11 mouse cellular contexts compared by ENCODE assay signal in genomic region chr2:107519326-107519725, GRCm38 (mm10).
DNase-seq lines count a peak whose midpoint lies in the region; ATAC-seq and TF ChIP-seq lines count a peak whose summit lies in the region.
"Had no signal": no experiment of that assay in that cellular context is flagged by ENCODE, and none has a peak within 500 bp of the region (broad histone marks: within the 10 kb centered on the region; RNA-seq: fewer than 3 reads in every experiment).

No protein-coding gene starts in this region.

- H3K27ac ChIP-seq in lung, postnatal 0 days (ENCODE audit: low read length), result no peak overlapping the region
- peak overlapping the region; percentile 48; the same call in 1 of the 2 replicates for H3K27ac ChIP-seq in heart, embryonic 13.5 days (replicated peaks)
- no peak overlapping the region for H3K27ac ChIP-seq in stomach, embryonic 16.5 days (ENCODE audit: low read length)
- H3K27ac ChIP-seq in neural tube, embryonic 15.5 days (replicated peaks), result no peak overlapping the region
- H3K27ac ChIP-seq in forebrain, embryonic 12.5 days, result no peak overlapping the region
- H3K27ac ChIP-seq: embryonic facial prominence, embryonic 12.5 days; limb, embryonic 13.5 days; midbrain, embryonic 15.5 days had no signal

- TF ChIP-seq CTCF in lung, postnatal 0 days (IDR thresholded peaks at IDR 0.05), result no peak
- TF ChIP-seq CTCF in lung, adult 2 months (IDR thresholded peaks at IDR 0.05; ENCODE audit: insufficient read depth, low read length), result no peak

- no peak overlapping the region for H3K9ac ChIP-seq in lung, postnatal 0 days (replicated peaks; ENCODE audit: low read depth)
- no peak overlapping the region for H3K9ac ChIP-seq in heart, embryonic 13.5 days
- H3K9ac ChIP-seq in stomach, embryonic 16.5 days (ENCODE audit: low read length), result no peak overlapping the region
- no peak overlapping the region for H3K9ac ChIP-seq in neural tube, embryonic 15.5 days (replicated peaks)
- H3K9ac ChIP-seq in forebrain, embryonic 12.5 days, result no peak overlapping the region
- H3K9ac ChIP-seq: embryonic facial prominence, embryonic 12.5 days; limb, embryonic 13.5 days; midbrain, embryonic 15.5 days had no signal

- no peak overlapping the region for H3K4me2 ChIP-seq in lung, postnatal 0 days (replicated peaks; ENCODE audit: low read depth, low read length)
- H3K4me2 ChIP-seq in heart, embryonic 13.5 days, result no peak overlapping the region
- no peak overlapping the region for H3K4me2 ChIP-seq in stomach, embryonic 16.5 days (ENCODE audit: low read depth, low read length)
- no peak overlapping the region for H3K4me2 ChIP-seq in neural tube, embryonic 15.5 days
- H3K4me2 ChIP-seq in forebrain, embryonic 12.5 days, result no peak overlapping the region
- H3K4me2 ChIP-seq: embryonic facial prominence, embryonic 12.5 days; limb, embryonic 13.5 days; midbrain, embryonic 15.5 days had no signal

- no peaks in the 10 kb centered on the region for H3K9me3 ChIP-seq in lung, postnatal 0 days (ENCODE audit: low read length)
- H3K9me3 ChIP-seq in heart, embryonic 13.5 days, result peaks cover 8% of the 10 kb centered on the region; the same call in 1 of the 2 replicates
- H3K9me3 ChIP-seq in stomach, embryonic 16.5 days (replicated peaks; ENCODE audit: control insufficient read depth, low read length), result no peaks in the 10 kb centered on the region
- no peaks in the 10 kb centered on the region for H3K9me3 ChIP-seq in neural tube, embryonic 15.5 days (replicated peaks)
- H3K9me3 ChIP-seq in forebrain, embryonic 12.5 days, result 0 out of 2 replicates have a peak, but pooled peaks cover 3% of the 10 kb centered on the region
- H3K9me3 ChIP-seq: embryonic facial prominence, embryonic 12.5 days; limb, embryonic 13.5 days; midbrain, embryonic 15.5 days had no signal

- WGBS in lung, postnatal 0 days, result 53% methylated on average over 3 of the region's 3 CpGs
- WGBS in lung, adult 2 months, result 48% methylated on average over 3 of the region's 3 CpGs
- 15% methylated on average over 3 of the region's 3 CpGs for WGBS in heart, embryonic 13.5 days
- 50% methylated on average over 3 of the region's 3 CpGs for WGBS in stomach, embryonic 16.5 days
- WGBS in neural tube, embryonic 15.5 days, result 70% methylated on average over 3 of the region's 3 CpGs
- WGBS in forebrain, embryonic 12.5 days, result 91% methylated on average over 3 of the region's 3 CpGs

- peak; percentile 23; the same call in 1 of the 2 replicates for ATAC-seq in lung, postnatal 0 days
- ATAC-seq in heart, embryonic 13.5 days (ENCODE audit: extremely low read depth, insufficient number of reproducible peaks, low FRiP score, low TSS enrichment), result no peak
- 0 out of 2 replicates have a peak, but pooled peaks have one; percentile 25 for ATAC-seq in stomach, embryonic 16.5 days (ENCODE audit: insufficient read depth, low FRiP score)
- ATAC-seq in neural tube, embryonic 15.5 days (ENCODE audit: low FRiP score), result no peak
- no peak for ATAC-seq in forebrain, embryonic 12.5 days (ENCODE audit: low FRiP score)
- ATAC-seq: midbrain, embryonic 15.5 days had no signal

- no peak for TF ChIP-seq POLR2A in lung, adult 2 months (IDR thresholded peaks at IDR 0.05; ENCODE audit: borderline replicate concordance, extremely low read depth, low read depth, low read length)

- H3K4me1 ChIP-seq in lung, postnatal 0 days (ENCODE audit: insufficient read depth, low read depth, low read length), result no peaks in the 10 kb centered on the region
- no peaks in the 10 kb centered on the region for H3K4me1 ChIP-seq in lung, adult 2 months (ENCODE audit: control insufficient read depth, insufficient read depth, low read length)
- peaks cover 18% of the 10 kb centered on the region for H3K4me1 ChIP-seq in heart, embryonic 13.5 days
- no peaks in the 10 kb centered on the region for H3K4me1 ChIP-seq in stomach, embryonic 16.5 days (ENCODE audit: control insufficient read depth, insufficient read depth, low read length)
- H3K4me1 ChIP-seq in neural tube, embryonic 15.5 days, result no peaks in the 10 kb centered on the region
- no peaks in the 10 kb centered on the region for H3K4me1 ChIP-seq in forebrain, embryonic 12.5 days
- H3K4me1 ChIP-seq: embryonic facial prominence, embryonic 12.5 days; limb, embryonic 13.5 days had no signal

- H3K36me3 ChIP-seq in lung, postnatal 0 days (ENCODE audit: insufficient read depth, low read length), result no peaks in the 10 kb centered on the region
- H3K36me3 ChIP-seq in heart, embryonic 13.5 days, result no peaks in the 10 kb centered on the region
- H3K36me3 ChIP-seq in stomach, embryonic 16.5 days (ENCODE audit: control insufficient read depth, insufficient read depth, low read length), result no peaks in the 10 kb centered on the region
- no peaks in the 10 kb centered on the region for H3K36me3 ChIP-seq in neural tube, embryonic 15.5 days
- no peaks in the 10 kb centered on the region for H3K36me3 ChIP-seq in forebrain, embryonic 12.5 days (replicated peaks)
- H3K36me3 ChIP-seq: embryonic facial prominence, embryonic 12.5 days; limb, embryonic 13.5 days; midbrain, embryonic 15.5 days had no signal

- no peaks in the 10 kb centered on the region for H3K27me3 ChIP-seq in lung, postnatal 0 days (replicated peaks; ENCODE audit: insufficient read depth, low read length)
- no peaks in the 10 kb centered on the region for H3K27me3 ChIP-seq in heart, embryonic 13.5 days (replicated peaks)
- no peaks in the 10 kb centered on the region for H3K27me3 ChIP-seq in stomach, embryonic 16.5 days (ENCODE audit: control insufficient read depth, insufficient read depth, low read length)
- H3K27me3 ChIP-seq in neural tube, embryonic 15.5 days (replicated peaks), result no peaks in the 10 kb centered on the region
- H3K27me3 ChIP-seq in forebrain, embryonic 12.5 days, result no peaks in the 10 kb centered on the region
- H3K27me3 ChIP-seq: embryonic facial prominence, embryonic 12.5 days; limb, embryonic 13.5 days; midbrain, embryonic 15.5 days had no signal

- TF ChIP-seq EP300 in lung, postnatal 0 days (IDR thresholded peaks at IDR 0.05), result no peak

- H3K4me3 ChIP-seq in lung, postnatal 0 days (ENCODE audit: low read depth, low read length), result no peak overlapping the region
- H3K4me3 ChIP-seq in lung, adult 2 months (replicated peaks; ENCODE audit: extremely low read depth, low read depth, low read length), result no peak overlapping the region
- H3K4me3 ChIP-seq in heart, embryonic 13.5 days, result no peak overlapping the region
- H3K4me3 ChIP-seq in stomach, embryonic 16.5 days (replicated peaks; ENCODE audit: low read length), result no peak overlapping the region
- H3K4me3 ChIP-seq in neural tube, embryonic 15.5 days (replicated peaks), result no peak overlapping the region
- no peak overlapping the region for H3K4me3 ChIP-seq in forebrain, embryonic 12.5 days (replicated peaks)
- H3K4me3 ChIP-seq: embryonic facial prominence, embryonic 12.5 days; limb, embryonic 13.5 days; midbrain, embryonic 15.5 days had no signal

- peak; percentile 7 for DNase-seq in lung, postnatal 0 days (ENCODE audit: low spot score)
- no peak for DNase-seq in lung, adult 2 months
- peak; percentile 68 to 81 for DNase-seq in left cerebral cortex, adult 18-20 months (ENCODE audit: low spot score in 2 of 2)
- DNase-seq in adrenal gland, adult 2 months, result no peak

Comparison
In these comparisons a context has a peak if more than half of its experiments do, and no peak if none do; other contexts are left out.
1. DNase-seq: peak in lung, postnatal 0 days (single experiment) and left cerebral cortex, adult 18-20 months (2 of 2); none in lung, adult 2 months (single experiment) and adrenal gland, adult 2 months (single experiment).
2. ATAC-seq: peak in lung, postnatal 0 days (single experiment) and stomach, embryonic 16.5 days (single experiment); none in heart, embryonic 13.5 days (single experiment), neural tube, embryonic 15.5 days (single experiment) and forebrain, embryonic 12.5 days (single experiment).